Mouse (Mus musculus) megakaryocyte, embryonic 14.5 days (primary cell): ENCODE results near the gene Kcnmb4. TPM values are rescaled to one million over a fixed set of nuclear protein-coding genes. Genes with fewer than 3 reads are reported as not detected.

ENCODE experiments used
- H3K27me3 ChIP-seq: replicated peaks from 2 replicates; pipeline ENCODE3; 2012; ENCODE audit warnings: inconsistent platforms
- H3K36me3 ChIP-seq: replicated peaks from 2 replicates; pipeline ENCODE3; 2012; ENCODE audit warnings: low read length, inconsistent platforms, mixed read lengths
- H3K4me1 ChIP-seq: 2 replicates; pipeline ENCODE4 v1.6.1; 2012; ENCODE audit warnings: inconsistent platforms
- H3K4me3 ChIP-seq: replicated peaks from 2 replicates; pipeline ENCODE3; 2012; ENCODE audit warnings: moderate library complexity, mild to moderate bottlenecking, inconsistent platforms
- H3K9me3 ChIP-seq: 2 replicates; pipeline ENCODE4 v1.6.1; 2012; ENCODE audit warnings: inconsistent platforms
- FLI1 ChIP-seq: IDR thresholded peaks from 2 replicates; pipeline ENCODE4 v1.6.1; 2012; ENCODE audit warnings: low read length, inconsistent platforms, mixed read lengths
- GATA1 ChIP-seq: IDR thresholded peaks from 3 replicates; pipeline ENCODE4 v1.6.1; 2012; ENCODE audit warnings: mixed read lengths, low read length, inconsistent platforms, borderline replicate concordance
- polyA plus RNA-seq: library from polyadenylated mRNA; stranded (reverse); fragments of >175 nt; gene quantifications from 2 replicates; pipeline ENCODE4 v1.2.3, GENCODE M21; 2012; ENCODE audit warnings: low replicate concordance; ENCODE audit not compliant: insufficient read depth

The Kcnmb4 gene
- polyA plus RNA-seq, 1 experiment: 1.4 TPM

- TF ChIP-seq FLI1 (no peak), GATA1 (no peak)
- Histone ChIP-seq H3K4me3 (no peak overlapping the region), H3K9me3 (0 out of 2 replicates have a peak, but pooled peaks cover 3% of the 10 kb centered on the region), H3K36me3 (no peaks in the 10 kb centered on the region), H3K4me1 (no peaks in the 10 kb centered on the region), H3K27me3 (no peaks in the 10 kb centered on the region)
Measured at GRCm38 (mm10) chr10:116407684-116408359, 65.9 kb downstream of the Kcnmb4 start.

- TF ChIP-seq GATA1 (no peak), FLI1 (no peak)
- Histone ChIP-seq H3K27me3 (no peaks in the 10 kb centered on the region), H3K36me3 (no peaks in the 10 kb centered on the region), H3K4me3 (no peak overlapping the region), H3K4me1 (no peaks in the 10 kb centered on the region), H3K9me3 (0 out of 2 replicates have a peak, but pooled peaks cover 3% of the 10 kb centered on the region)
Measured at GRCm38 (mm10) chr10:116405011-116405410, 68.7 kb downstream of the Kcnmb4 start.

GRCm38 (mm10) chr10:116403679-116404078, 70.0 kb downstream of the Kcnmb4 start:
- Histone ChIP-seq H3K36me3 (no peaks in the 10 kb centered on the region), H3K9me3 (0 out of 2 replicates have a peak, but pooled peaks cover 3% of the 10 kb centered on the region)
- TF ChIP-seq GATA1 (no peak), FLI1 (no peak)

GRCm38 (mm10) chr10:116402742-116403425, 70.8 kb downstream of the Kcnmb4 start:
- Histone ChIP-seq H3K4me1 (no peaks in the 10 kb centered on the region), H3K36me3 (no peaks in the 10 kb centered on the region), H3K4me3 (no peak overlapping the region), H3K27me3 (no peaks in the 10 kb centered on the region), H3K9me3 (0 out of 2 replicates have a peak, but pooled peaks cover 9% of the 10 kb centered on the region)
- TF ChIP-seq GATA1: no peak
- TF ChIP-seq FLI1: no peak

More at GRCm38 (mm10) chr10:116403679-116404078, 70.0 kb downstream of the Kcnmb4 start:
- no peaks in the 10 kb centered on the region for H3K27me3 ChIP-seq
- H3K4me1 ChIP-seq: no peaks in the 10 kb centered on the region
- H3K4me3 ChIP-seq: no peak overlapping the region

- Histone ChIP-seq H3K36me3 (no peaks in the 10 kb centered on the region), H3K27me3 (no peaks in the 10 kb centered on the region), H3K4me3 (no peak overlapping the region), H3K9me3 (0 out of 2 replicates have a peak, but pooled peaks cover 6% of the 10 kb centered on the region), H3K4me1 (peaks cover 20% of the 10 kb centered on the region)
- TF ChIP-seq FLI1: no peak
Measured at GRCm38 (mm10) chr10:116397973-116398372, 75.7 kb downstream of the Kcnmb4 start.

GRCm38 (mm10) chr10:116397573-116397972, 76.1 kb downstream of the Kcnmb4 start:
- H3K27me3 ChIP-seq: no peaks in the 10 kb centered on the region

GRCm38 (mm10) chr10:116396966-116397365, 76.7 kb downstream of the Kcnmb4 start:
- TF ChIP-seq FLI1 (no peak), GATA1 (no peak)

More at GRCm38 (mm10) chr10:116397573-116397972, 76.1 kb downstream of the Kcnmb4 start:
- Histone ChIP-seq H3K36me3 (no peaks in the 10 kb centered on the region), H3K9me3 (0 out of 2 replicates have a peak, but pooled peaks cover 6% of the 10 kb centered on the region), H3K4me3 (peak overlapping the region; percentile 62), H3K4me1 (peaks cover 20% of the 10 kb centered on the region)
- TF ChIP-seq GATA1 (no peak), FLI1 (no peak)

GRCm38 (mm10) chr10:116396279-116396678, 77.4 kb downstream of the Kcnmb4 start:
- 0 out of 2 replicates have a peak, but pooled peaks cover 9% of the 10 kb centered on the region for H3K9me3 ChIP-seq

More at GRCm38 (mm10) chr10:116396966-116397365, 76.7 kb downstream of the Kcnmb4 start:
- H3K36me3 ChIP-seq: no peaks in the 10 kb centered on the region
- H3K27me3 ChIP-seq: no peaks in the 10 kb centered on the region
- H3K4me1 ChIP-seq: peaks cover 20% of the 10 kb centered on the region
- 0 out of 2 replicates have a peak, but pooled peaks cover 8% of the 10 kb centered on the region for H3K9me3 ChIP-seq
- H3K4me3 ChIP-seq: peak overlapping the region; percentile 29

GRCm38 (mm10) chr10:116394585-116394984, 79.1 kb downstream of the Kcnmb4 start:
- Histone ChIP-seq H3K9me3 (0 out of 2 replicates have a peak, but pooled peaks cover 9% of the 10 kb centered on the region), H3K27me3 (no peaks in the 10 kb centered on the region), H3K36me3 (no peaks in the 10 kb centered on the region), H3K4me3 (no peak overlapping the region), H3K4me1 (peaks cover 20% of the 10 kb centered on the region)
- no peak for TF ChIP-seq GATA1
- TF ChIP-seq FLI1: no peak

More at GRCm38 (mm10) chr10:116396279-116396678, 77.4 kb downstream of the Kcnmb4 start:
- Histone ChIP-seq H3K4me1 (peaks cover 20% of the 10 kb centered on the region), H3K27me3 (no peaks in the 10 kb centered on the region), H3K36me3 (no peaks in the 10 kb centered on the region), H3K4me3 (no peak overlapping the region)
- TF ChIP-seq GATA1 (no peak), FLI1 (no peak)
